Mouse (Mus musculus) Muller cell, postnatal 12 days (primary cell): Measurements from ENCODE around the gene Nrk.
A peak's percentile ranks its signal among the peaks of the same experiment; 100 is the strongest.

Experiments
- DNase-seq: peaks from one replicate; pipeline ENCODE4 v3.0.0-alpha.2; 2015; ENCODE audit errors: inconsistent ontology term

Gene Nrk

DNA sequence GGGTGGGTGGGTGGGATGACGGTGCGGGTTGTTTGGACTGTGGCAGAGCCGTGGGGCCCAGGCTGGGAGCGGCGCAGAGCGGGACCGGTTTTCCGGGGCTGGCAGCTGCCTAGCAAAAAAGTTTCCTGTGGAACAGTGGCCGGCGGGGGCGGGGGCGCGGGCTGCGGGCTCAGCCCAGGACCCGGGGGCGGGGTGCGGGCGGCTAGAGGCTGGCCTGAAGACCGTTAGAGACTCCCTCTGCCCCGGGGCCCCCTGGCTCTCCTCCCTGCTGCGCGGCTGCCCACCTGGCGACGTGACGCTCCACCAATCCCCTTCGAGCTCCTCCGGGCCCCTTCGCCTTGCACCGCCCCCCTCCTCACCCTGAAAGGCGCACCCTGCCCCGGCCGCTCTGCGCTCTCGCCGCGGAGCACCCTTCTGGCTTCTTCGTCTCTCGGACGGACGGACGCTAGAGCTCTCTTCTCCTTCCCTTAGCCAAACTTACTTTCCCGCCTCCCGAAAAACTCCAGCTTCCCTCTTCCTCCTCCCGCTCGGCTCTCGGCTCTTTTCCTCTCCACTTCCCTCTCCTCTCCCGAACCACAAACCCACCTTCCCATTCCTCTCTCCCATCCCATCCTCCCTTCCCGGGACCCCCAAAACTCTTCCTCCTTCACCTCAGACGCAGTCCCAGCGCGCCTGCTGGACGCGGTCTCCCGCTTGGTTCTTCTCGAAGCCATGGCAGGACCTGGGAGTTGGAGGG lies at the start of gene Nrk:
Gene Nrk, plus strand, starts transcription at position 390 of the 736 bp plus-strand sequence.
- peak; percentile 23 for DNase-seq

DNA sequence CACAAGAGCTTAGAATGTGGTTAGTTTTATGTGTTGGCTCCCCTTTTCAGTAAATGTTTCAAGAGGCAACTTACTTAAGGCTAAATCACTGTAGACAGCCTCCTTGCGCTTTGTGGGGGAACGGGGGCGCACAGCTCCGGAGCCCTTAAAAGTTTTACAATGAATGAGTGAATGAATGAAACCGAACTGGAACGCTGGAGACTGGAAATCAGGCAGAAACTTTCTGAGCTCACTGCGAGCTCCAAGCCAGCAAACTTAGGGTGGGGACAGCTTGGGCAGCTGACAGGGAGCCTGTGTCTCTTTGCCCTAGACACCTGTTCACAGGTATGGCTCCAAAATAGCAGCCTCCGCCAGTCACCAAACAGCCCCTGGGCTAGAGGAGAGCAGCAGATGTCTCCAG lies 864 bp upstream of the Nrk start:
- peak; percentile 13 for DNase-seq

DNA sequence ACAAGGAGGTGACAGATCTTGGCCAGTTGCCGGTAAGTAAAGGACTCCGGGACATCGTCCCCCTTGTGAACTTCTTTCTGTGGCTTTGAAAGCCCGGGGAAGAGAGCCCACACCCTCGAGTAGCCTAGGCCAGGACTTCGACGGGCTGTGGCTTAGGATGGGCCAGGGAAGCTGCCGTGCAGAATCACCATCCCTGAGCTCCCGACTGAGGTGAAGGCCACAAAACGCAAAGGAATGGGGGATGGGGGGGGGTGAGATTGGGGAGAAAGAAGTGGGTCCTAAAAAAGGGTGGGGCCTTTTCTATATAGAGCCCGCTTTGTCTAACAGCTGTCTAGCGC lies 516 bp downstream of the Nrk start:
- DNase-seq: no peak

DNA sequence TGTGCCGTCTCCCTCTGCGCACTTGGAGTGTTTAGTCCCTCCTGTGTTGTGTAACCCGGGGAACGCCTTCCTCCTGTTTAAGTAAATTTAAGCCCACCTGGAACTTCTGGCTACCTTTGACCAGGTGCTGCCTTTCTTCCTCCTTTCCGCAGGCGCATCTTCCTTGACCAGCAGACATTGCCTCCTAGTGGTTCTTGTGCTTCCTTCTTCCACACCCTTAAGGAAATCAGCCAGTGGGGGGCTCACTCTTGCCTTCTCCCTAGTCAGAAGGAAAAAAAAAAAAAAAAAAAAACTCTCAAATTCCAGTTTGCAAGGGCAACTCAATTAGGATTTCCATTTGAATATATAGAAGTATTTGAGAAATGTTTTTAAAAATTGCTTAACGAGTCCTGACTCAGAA lies 4.8 kb downstream of the Nrk start:
- no peak for DNase-seq

DNA sequence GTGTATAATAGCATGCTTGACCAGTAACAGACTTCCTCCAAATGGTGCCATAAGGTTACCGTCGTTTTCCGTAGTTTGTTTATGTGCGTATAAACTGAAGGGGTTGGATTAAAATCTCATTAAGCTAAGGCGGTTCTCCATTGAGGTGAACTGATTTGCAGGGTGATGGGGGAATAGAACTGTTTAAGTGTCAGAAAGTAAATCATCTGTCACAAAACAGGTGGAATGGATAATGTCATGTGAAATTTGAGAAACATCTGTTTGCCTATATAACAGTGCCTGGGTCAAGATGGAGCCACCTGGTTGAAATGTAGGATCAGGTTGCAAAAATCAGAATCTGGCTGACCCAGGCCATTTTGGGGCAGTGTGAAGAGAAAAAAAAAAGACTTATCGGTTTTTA lies 29.7 kb downstream of the Nrk start:
- DNase-seq: no peak

DNA sequence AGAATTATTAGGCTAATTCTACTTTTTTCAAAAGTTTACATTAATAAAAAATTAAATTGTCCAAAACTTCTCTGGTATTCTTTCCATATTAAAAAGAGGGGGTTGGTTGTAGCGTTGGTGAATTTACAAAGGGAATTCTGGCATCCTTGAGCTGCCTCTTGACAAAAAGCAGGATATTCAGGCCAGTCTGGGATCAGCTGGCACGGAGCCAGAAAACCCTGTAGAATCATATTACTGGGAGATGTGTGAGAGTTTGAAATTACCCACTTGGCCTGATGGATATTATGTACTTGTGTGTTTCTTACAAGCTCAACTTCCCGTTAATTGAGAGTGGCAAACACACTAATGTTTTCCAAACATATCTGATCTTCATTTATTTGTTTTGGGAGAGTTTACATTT lies 46.5 kb downstream of the Nrk start:
- no peak for DNase-seq

DNA sequence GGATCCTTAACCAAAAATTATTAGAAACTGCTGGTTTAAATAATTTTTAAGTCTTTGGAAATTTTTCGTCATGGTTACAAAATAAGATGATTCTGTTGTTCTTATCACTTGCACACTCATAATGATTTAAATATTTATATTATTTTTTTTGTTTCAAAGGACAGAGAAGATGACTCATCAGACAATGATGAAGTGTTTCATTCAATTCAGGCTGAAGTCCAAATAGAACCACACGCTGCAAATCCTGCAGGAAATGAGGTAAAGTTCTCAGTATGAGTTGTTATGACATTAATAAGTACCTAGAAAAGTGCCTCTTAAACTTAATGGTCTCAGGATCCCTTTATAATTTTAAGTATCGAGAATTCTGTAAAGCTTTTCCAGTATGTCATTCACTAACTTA lies 64.3 kb downstream of the Nrk start:
- DNase-seq: peak; percentile 41

DNA sequence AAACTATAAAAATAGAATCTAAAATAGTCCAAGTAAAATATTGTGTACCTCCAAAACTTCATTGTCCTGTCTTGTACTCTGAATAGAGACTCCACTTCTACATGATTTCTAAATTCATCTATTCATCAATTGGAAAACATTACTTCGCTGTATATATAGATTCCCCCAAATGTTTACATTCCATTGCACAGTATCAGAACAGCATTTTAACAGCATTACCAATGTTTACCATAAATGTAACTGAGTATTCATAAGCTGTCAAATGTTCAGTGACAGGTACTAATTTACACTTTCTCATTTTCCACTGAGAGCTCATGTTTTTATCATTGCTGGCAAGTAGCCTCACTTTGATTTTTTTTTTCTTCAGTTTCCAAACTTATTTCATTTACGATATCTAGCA lies 65.0 kb downstream of the Nrk start:
- DNase-seq: no peak

DNA sequence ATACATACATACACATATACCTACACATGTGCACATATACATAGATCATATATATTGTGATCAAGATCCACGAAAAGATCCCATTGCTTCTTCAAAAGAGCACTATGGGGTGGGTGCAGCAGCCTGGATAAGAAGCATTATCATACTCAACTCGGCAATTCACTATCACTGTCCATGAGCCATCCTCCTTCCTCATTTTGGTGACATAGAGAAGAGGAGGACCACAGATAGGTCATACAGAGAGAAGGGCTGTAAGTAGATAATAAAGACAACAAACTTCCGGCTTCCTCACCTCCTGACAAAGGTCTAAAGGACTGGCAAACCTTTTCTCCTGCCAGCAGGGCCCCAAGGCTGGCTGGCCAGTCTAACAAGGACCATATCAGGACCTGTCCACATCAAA lies 100.3 kb downstream of the Nrk start:
- DNase-seq: no peak

DNA sequence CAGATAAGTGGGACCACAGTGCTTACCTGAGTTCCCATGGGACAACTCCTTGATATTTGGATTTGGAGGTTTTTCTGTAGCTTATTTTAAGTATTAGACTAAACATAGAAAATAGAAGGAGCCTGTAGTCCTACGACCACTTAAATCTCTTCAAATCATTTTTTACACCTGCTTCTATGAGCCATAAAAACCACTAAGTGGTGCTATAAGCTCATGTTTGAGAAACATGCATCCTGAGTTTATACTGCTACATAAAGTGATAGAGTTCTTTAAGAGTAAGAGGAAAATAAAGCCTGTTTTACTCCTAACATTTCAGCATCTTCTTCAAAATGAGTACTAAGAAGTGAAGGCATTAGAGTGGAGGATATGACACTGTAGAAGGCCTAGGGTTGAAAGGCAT lies 102.3 kb downstream of the Nrk start:
- no peak for DNase-seq

DNA sequence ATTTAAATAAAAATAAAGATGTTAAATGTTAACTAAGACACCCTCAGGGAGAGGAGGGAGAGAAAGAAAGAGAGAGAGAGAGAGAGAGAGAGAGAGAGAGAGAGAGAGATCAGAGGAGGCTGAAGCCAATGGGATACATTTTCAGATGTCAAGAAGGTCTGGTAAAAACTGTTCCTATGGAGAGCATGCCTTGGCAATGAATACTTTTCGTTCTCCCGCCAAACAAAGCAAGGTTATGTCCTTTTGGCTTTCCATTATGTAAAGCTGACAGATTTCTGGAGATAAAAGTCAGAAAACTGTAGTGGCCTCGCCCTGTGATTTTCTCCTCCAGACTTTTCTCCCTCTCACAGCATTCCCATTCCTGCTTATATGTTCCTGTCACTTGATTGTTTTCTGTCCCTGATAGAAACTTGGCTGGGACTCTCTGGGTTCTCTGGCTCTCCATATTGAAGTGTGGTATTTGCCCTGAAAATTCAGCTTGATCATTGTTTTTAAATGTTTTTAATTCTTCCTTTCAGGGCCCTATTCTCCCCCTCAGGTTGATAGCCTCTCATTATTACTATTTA lies 112.4 kb downstream of the Nrk start:
- DNase-seq: no peak

DNA sequence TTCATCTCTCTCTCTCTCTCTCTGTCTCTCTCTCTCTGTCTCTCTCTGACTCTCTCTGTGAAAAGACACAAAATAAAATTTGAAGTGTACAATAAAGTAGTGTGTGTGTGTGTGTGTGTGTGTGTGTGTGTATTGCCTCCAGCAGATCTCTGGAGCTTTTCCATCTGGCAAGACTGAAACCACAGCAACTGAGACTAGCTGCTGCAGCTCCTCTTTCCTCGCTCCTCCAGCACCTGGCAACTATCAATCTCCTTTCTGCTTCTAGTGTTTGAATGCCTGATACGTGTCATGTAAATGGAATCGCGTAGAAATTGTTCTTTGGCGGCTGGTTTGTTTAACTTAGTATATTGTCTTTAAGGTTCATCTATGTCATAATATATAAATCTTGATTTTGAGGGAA lies 113.1 kb downstream of the Nrk start:
- DNase-seq: no peak

DNA sequence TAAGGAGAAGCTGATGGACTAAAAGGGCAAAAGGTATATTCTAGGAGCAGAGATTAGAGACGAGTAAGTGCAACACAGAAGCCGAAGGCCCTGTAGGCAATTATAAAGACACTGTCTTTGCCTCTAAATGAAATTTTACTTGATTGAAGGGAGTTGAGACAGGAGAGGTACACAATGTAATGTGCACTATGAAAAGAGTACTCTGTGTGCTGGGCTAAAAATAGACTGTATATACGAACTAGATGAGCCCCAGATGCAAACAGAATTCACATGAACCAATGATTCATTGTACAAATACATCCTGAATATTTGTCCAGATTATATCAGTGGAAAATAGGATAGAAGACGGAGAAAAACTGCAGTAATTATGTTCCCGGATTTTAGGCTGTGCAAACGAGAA lies 113.7 kb downstream of the Nrk start:
- DNase-seq: no peak

DNA sequence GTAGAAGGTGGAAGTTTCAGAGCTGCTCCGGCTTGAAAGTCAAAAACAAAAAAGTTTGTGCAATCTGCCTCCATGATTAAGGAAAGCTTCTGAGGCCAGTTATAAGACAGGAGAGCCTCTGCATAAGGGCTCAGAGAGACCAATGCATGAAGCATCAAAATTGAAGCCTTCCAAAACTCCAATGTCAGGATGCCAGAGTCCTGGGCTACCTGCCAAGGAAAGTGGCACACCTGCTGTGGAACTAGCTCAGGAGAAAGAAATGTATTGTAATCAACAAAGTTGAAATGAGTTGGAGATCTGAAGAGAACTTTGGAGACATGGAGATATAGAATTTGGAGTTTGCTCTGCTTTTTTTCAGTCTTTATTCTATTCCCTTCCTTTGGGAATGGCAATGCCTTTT lies 123.4 kb downstream of the Nrk start:
- DNase-seq: no peak

DNA sequence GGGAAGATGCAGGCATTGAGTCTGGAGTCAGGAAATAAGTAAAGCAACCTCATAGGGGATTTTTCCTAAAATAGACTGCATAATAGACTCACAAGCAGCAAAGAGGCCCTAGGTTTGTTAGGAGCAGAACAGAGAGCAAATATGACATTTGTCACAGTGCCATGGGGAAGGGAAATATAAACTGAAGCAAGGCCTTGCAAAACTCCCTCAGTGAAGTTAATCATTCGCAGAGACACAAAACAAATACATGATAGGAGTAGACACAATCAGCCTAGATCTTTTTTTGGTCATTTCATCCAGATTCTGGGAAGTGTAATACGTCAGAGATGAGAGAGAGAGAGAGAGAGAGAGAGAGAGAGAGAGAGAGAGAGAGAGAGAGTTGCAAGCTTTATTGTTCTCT lies 125.1 kb downstream of the Nrk start:
- DNase-seq: no peak

DNA sequence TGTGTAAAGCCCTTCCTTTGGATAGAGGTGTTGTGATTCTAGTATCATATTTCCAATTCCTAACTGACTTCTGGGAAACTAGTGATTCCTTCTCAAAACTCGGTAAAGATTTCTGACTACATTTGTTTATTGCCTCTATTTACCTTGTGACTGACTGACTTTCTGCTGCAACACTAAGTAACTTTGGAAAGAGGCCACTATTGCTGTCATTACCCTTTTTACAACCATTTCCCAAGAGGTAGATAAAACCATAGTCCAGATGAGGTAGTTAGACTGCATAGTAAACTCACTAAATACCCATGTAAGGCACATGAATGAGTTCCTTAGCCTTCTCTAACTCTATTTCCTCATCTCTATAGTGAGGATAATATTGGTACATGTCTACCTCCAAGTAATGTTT lies 126.9 kb downstream of the Nrk start:
- DNase-seq: no peak

DNA sequence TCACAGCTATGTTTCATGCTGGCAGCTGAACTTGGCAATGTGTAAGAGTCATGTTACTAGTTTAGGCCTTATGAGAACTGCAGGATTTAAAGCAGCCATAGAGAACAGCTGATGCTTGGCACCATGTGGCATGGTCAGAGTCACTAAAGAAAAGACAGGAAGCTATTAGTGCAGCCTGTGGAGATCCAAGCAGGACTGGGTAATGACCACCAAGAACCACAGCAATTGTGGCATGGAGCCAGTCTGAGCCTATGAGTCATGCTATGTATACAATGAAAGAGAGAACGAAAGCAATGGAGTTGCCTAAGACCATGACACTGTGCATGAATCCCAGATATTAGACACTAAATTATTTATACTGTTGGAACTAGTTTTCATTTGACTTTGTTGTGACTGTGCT lies 137.7 kb downstream of the Nrk start:
- DNase-seq: peak; percentile 68

DNA sequence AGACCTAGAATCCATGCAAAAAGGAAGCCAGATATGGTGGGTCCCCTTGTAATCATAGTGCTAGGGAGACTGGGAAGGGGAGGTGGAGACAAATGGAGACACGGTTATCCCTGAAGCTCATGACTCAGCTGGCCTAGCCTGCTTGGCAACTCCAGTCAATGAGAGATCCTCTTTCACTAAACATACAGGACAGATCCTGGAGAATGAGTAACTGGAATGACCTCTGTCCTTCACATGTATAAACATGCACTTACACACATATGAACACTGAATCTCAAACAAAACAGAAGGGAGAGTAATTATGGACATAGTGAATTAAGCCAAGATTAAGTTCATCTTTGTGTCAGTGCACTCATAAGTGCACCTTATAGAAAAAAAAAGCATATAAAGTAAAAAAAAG lies 138.9 kb downstream of the Nrk start:
- no peak for DNase-seq
